ENCODE assay signal across 15 mouse cellular contexts in the genomic region with DNA sequence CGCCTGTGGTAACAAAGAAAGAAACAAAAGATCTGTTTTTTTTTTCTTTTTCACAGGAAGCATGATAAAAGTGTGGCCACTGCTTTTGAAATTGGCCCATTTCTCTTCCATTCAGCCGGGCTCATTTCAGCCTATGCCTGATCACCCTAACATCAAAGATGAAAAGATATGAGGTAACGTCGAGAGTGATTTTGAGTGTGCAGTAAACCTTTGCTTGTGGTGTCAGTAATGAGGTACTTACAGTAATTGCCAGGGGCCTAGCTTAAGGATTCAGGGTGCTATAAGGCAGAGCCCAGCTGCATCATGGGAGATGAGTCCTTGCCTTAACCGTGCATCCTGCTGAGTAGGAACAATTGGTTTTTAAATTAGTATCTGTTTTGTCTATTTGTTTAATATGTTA.
A peak's percentile ranks its signal among the peaks of the same experiment; 100 is the strongest.
DNase-seq lines count a peak whose midpoint lies in the region; ATAC-seq lines count a peak whose summit lies in the region.
"Had no signal": no experiment of that assay in that cellular context is flagged by ENCODE, and none has a peak within 500 bp of the region (broad histone marks: within the 10 kb centered on the region; RNA-seq: fewer than 3 reads in every experiment).

No protein-coding gene starts in this region.

- WGBS in hindbrain, embryonic 13.5 days, result 25% methylated on average over 5 of the region's 5 CpGs
- 22% methylated on average over 5 of the region's 5 CpGs for WGBS in hindbrain, embryonic 16.5 days
- 12% methylated on average over 5 of the region's 5 CpGs for WGBS in forebrain, embryonic 14.5 days
- WGBS in hindbrain, embryonic 14.5 days, result 24% methylated on average over 5 of the region's 5 CpGs
- WGBS in neural tube, embryonic 12.5 days, result 6% methylated on average over 5 of the region's 5 CpGs

- no peak overlapping the region for H3K4me2 ChIP-seq in hindbrain, embryonic 13.5 days
- H3K4me2 ChIP-seq in hindbrain, embryonic 16.5 days (ENCODE audit: low read length), result no peak overlapping the region
- no peak overlapping the region for H3K4me2 ChIP-seq in forebrain, embryonic 14.5 days (ENCODE audit: low read length)
- H3K4me2 ChIP-seq in hindbrain, embryonic 14.5 days (replicated peaks), result no peak overlapping the region
- no peak overlapping the region for H3K4me2 ChIP-seq in neural tube, embryonic 12.5 days (replicated peaks)

- H3K9me3 ChIP-seq in hindbrain, embryonic 13.5 days, result no peaks in the 10 kb centered on the region
- no peaks in the 10 kb centered on the region for H3K9me3 ChIP-seq in hindbrain, embryonic 16.5 days (ENCODE audit: control insufficient read depth, low read length)
- H3K9me3 ChIP-seq in forebrain, embryonic 14.5 days (replicated peaks; ENCODE audit: control insufficient read depth, low read length), result no peaks in the 10 kb centered on the region
- H3K9me3 ChIP-seq in hindbrain, embryonic 14.5 days (ENCODE audit: control insufficient read depth, low read length), result no peaks in the 10 kb centered on the region
- no peaks in the 10 kb centered on the region for H3K9me3 ChIP-seq in neural tube, embryonic 12.5 days

- peaks cover 21% of the 10 kb centered on the region for H3K4me1 ChIP-seq in hindbrain, embryonic 13.5 days (replicated peaks)
- H3K4me1 ChIP-seq in hindbrain, embryonic 16.5 days (ENCODE audit: control insufficient read depth, insufficient read depth, low read depth, low read length), result peaks cover 2% of the 10 kb centered on the region; the same call in 1 of the 2 replicates
- 0 out of 2 replicates have a peak, but pooled peaks cover 4% of the 10 kb centered on the region for H3K4me1 ChIP-seq in forebrain, embryonic 14.5 days (ENCODE audit: control insufficient read depth, insufficient read depth, low read length)
- 0 out of 2 replicates have a peak, but pooled peaks cover 14% of the 10 kb centered on the region for H3K4me1 ChIP-seq in hindbrain, embryonic 14.5 days (replicated peaks; ENCODE audit: control insufficient read depth, insufficient read depth, low read length)
- H3K4me1 ChIP-seq in neural tube, embryonic 12.5 days, result peaks cover 14% of the 10 kb centered on the region; the same call in 1 of the 2 replicates

- no peaks in the 10 kb centered on the region for H3K36me3 ChIP-seq in hindbrain, embryonic 13.5 days
- H3K36me3 ChIP-seq in hindbrain, embryonic 16.5 days (ENCODE audit: control insufficient read depth, insufficient read depth, low read length), result no peaks in the 10 kb centered on the region
- no peaks in the 10 kb centered on the region for H3K36me3 ChIP-seq in forebrain, embryonic 14.5 days (ENCODE audit: control insufficient read depth, insufficient read depth, low read length)
- no peaks in the 10 kb centered on the region for H3K36me3 ChIP-seq in hindbrain, embryonic 14.5 days (replicated peaks; ENCODE audit: control insufficient read depth, insufficient read depth)
- no peaks in the 10 kb centered on the region for H3K36me3 ChIP-seq in neural tube, embryonic 12.5 days

- ATAC-seq in hindbrain, embryonic 13.5 days (ENCODE audit: low FRiP score), result no peak
- ATAC-seq in hindbrain, embryonic 16.5 days, result no peak
- peak; percentile 65 for ATAC-seq in forebrain, embryonic 14.5 days
- ATAC-seq in hindbrain, embryonic 14.5 days (ENCODE audit: low FRiP score), result no peak
- ATAC-seq in neural tube, embryonic 12.5 days (ENCODE audit: low FRiP score, low read depth), result peak; percentile 63

- H3K27ac ChIP-seq in hindbrain, embryonic 13.5 days, result 0 out of 2 replicates have a peak overlapping the region, but pooled peaks have one; percentile 35
- no peak overlapping the region for H3K27ac ChIP-seq in hindbrain, embryonic 16.5 days (ENCODE audit: low read depth, low read length)
- H3K27ac ChIP-seq in forebrain, embryonic 14.5 days (ENCODE audit: low read depth, low read length), result no peak overlapping the region
- peak overlapping the region; percentile 59 for H3K27ac ChIP-seq in hindbrain, embryonic 14.5 days
- no peak overlapping the region for H3K27ac ChIP-seq in neural tube, embryonic 12.5 days
- H3K27ac ChIP-seq: liver, embryonic 14.5 days had no signal

- no peaks in the 10 kb centered on the region for H3K27me3 ChIP-seq in hindbrain, embryonic 13.5 days
- no peaks in the 10 kb centered on the region for H3K27me3 ChIP-seq in hindbrain, embryonic 16.5 days (replicated peaks; ENCODE audit: control insufficient read depth, insufficient read depth, low read length)
- H3K27me3 ChIP-seq in forebrain, embryonic 14.5 days (replicated peaks; ENCODE audit: control insufficient read depth, insufficient read depth, low read length), result no peaks in the 10 kb centered on the region
- H3K27me3 ChIP-seq in hindbrain, embryonic 14.5 days (ENCODE audit: control insufficient read depth, insufficient read depth, low read length), result no peaks in the 10 kb centered on the region
- no peaks in the 10 kb centered on the region for H3K27me3 ChIP-seq in neural tube, embryonic 12.5 days (replicated peaks)

- peak; percentile 55 for DNase-seq in forebrain, embryonic 14.5 days (ENCODE audit: low spot score)
- no peak for DNase-seq in hindbrain, embryonic 14.5 days (ENCODE audit: low spot score)
- DNase-seq in adrenal gland, adult 18-20 months (ENCODE audit: low spot score in 2 of 2), result no peak
- no peak for DNase-seq in urinary bladder, postnatal 4 days (ENCODE audit: low spot score in 2 of 2)
- DNase-seq: cerebellum, adult 9-10 months; gastrocnemius, postnatal 36 days; kidney, adult 9 months; kidney, postnatal 36 days; right cerebral cortex, postnatal 14 days; thymus, postnatal 14 days had no signal

- no peak overlapping the region for H3K9ac ChIP-seq in hindbrain, embryonic 13.5 days
- H3K9ac ChIP-seq in hindbrain, embryonic 16.5 days (ENCODE audit: low read depth, low read length), result no peak overlapping the region
- H3K9ac ChIP-seq in forebrain, embryonic 14.5 days (ENCODE audit: low read length), result no peak overlapping the region
- H3K9ac ChIP-seq in hindbrain, embryonic 14.5 days, result no peak overlapping the region
- H3K9ac ChIP-seq in neural tube, embryonic 12.5 days, result no peak overlapping the region
- H3K9ac ChIP-seq: liver, embryonic 14.5 days had no signal

- no peak overlapping the region for H3K4me3 ChIP-seq in hindbrain, embryonic 13.5 days
- H3K4me3 ChIP-seq in hindbrain, embryonic 16.5 days (ENCODE audit: low read length), result no peak overlapping the region
- no peak overlapping the region for H3K4me3 ChIP-seq in forebrain, embryonic 14.5 days (ENCODE audit: low read depth, low read length)
- H3K4me3 ChIP-seq in hindbrain, embryonic 14.5 days (replicated peaks; ENCODE audit: low read length), result no peak overlapping the region
- H3K4me3 ChIP-seq in neural tube, embryonic 12.5 days, result no peak overlapping the region
- H3K4me3 ChIP-seq: myocyte had no signal

Comparison
In these comparisons a context has a peak if more than half of its experiments do, and no peak if none do; other contexts are left out.
1. H3K27ac ChIP-seq: peak in hindbrain, embryonic 13.5 days (single experiment) and hindbrain, embryonic 14.5 days (single experiment); none in hindbrain, embryonic 16.5 days (single experiment), forebrain, embryonic 14.5 days (single experiment) and neural tube, embryonic 12.5 days (single experiment).
2. ATAC-seq: peak in forebrain, embryonic 14.5 days (single experiment) and neural tube, embryonic 12.5 days (single experiment); none in hindbrain, embryonic 13.5 days (single experiment), hindbrain, embryonic 16.5 days (single experiment) and hindbrain, embryonic 14.5 days (single experiment).